Mouse (Mus musculus) spleen, adult 2 months (tissue): ENCODE measurements around the gene LTO1. TPM values are rescaled to one million over a fixed set of nuclear protein-coding genes. Genes with fewer than 3 reads are reported as not detected.

ENCODE experiments used
- DNase-seq, 2 experiments: peaks; one replicate each; pipeline versions ENCODE4 v3.0.0 to v3.0.0-alpha.2; 2012 to 2021; ENCODE audit warnings: low spot score in 2 of 2, low read depth in 1 of 2
- H3K27ac ChIP-seq: fragments of 200-500 bp; 2 replicates; pipeline ENCODE4 v1.5.1; 2012; ENCODE audit warnings: low read length, inconsistent platforms; ENCODE audit not compliant: insufficient read depth
- H3K27me3 ChIP-seq: fragments of 200-500 bp; 2 replicates; pipeline ENCODE4 v1.6.1; 2012; ENCODE audit warnings: mild to moderate bottlenecking, moderate library complexity, low read length, inconsistent platforms; ENCODE audit not compliant: control insufficient read depth, insufficient read depth
- H3K36me3 ChIP-seq: fragments of 200-500 bp; 2 replicates; pipeline ENCODE4 v1.6.1; 2012; ENCODE audit warnings: mild to moderate bottlenecking, low read length, inconsistent platforms; ENCODE audit not compliant: control insufficient read depth, insufficient read depth
- H3K4me1 ChIP-seq: fragments of 200-500 bp; 2 replicates; pipeline ENCODE4 v1.6.1; 2011; ENCODE audit warnings: inconsistent platforms; ENCODE audit not compliant: control insufficient read depth, insufficient read depth, insufficient read length
- H3K4me3 ChIP-seq: fragments of 200-500 bp; 2 replicates; pipeline ENCODE4 v1.5.1; 2011; ENCODE audit warnings: mild to moderate bottlenecking, inconsistent platforms; ENCODE audit not compliant: insufficient read depth, insufficient read length; ENCODE audit errors: extremely low read depth
- CTCF ChIP-seq: fragments of 200-500 bp; IDR thresholded peaks from 2 replicates; pipeline ENCODE4 v1.5.1; 2011; ENCODE audit warnings: mild to moderate bottlenecking, inconsistent platforms; ENCODE audit not compliant: insufficient read depth, insufficient read length, insufficient replicate concordance; ENCODE audit errors: extremely low read depth
- POLR2A ChIP-seq: fragments of 200-500 bp; IDR thresholded peaks from 2 replicates; pipeline ENCODE4 v1.6.1; 2011; ENCODE audit warnings: low read depth, low read length, inconsistent platforms
- WGBS: fragments of 180-500 bp; shearing (Covaris S2); methylation state at CpG from one replicate; pipeline ENCODE4 v1.1.7; 2018; 5-methylcytosine and 5-hydroxymethylcytosine counted together
- polyA plus RNA-seq: library from polyadenylated mRNA; depleted of rRNA; stranded (reverse); fragments of >200 nt; gene quantifications from 2 replicates; pipeline ENCODE4 v1.2.3, GENCODE M21; 2012

Gene LTO1
- polyA plus RNA-seq, 1 experiment: 8.4 TPM

- peaks cover 16% of the 10 kb centered on the region for H3K4me1 ChIP-seq
- H3K27ac ChIP-seq: no peak overlapping the region
- 7% methylated on average over 20 of the region's 20 CpGs for WGBS
Observed at GRCm38 (mm10) chr7:144942744-144943135, 27.8 kb downstream of the LTO1 start.

GRCm38 (mm10) chr7:144943254-144943653 is 28.4 kb downstream of the LTO1 start:
- WGBS: 1% methylated on average over 45 of the region's 45 CpGs
- TF ChIP-seq CTCF (no peak), POLR2A (no peak)
- peak in 1 of 2 experiments; percentile 39 for DNase-seq

More at GRCm38 (mm10) chr7:144942744-144943135, 27.8 kb downstream of the LTO1 start:
- no peak for DNase-seq
- TF ChIP-seq POLR2A: no peak
- peaks cover 17% of the 10 kb centered on the region for H3K27me3 ChIP-seq
- no peaks in the 10 kb centered on the region for H3K36me3 ChIP-seq
- peak overlapping the region; percentile 38; the same call in 1 of the 2 replicates for H3K4me3 ChIP-seq

GRCm38 (mm10) chr7:144958509-144959395 is 43.9 kb downstream of the LTO1 start:
- H3K27me3 ChIP-seq: no peaks in the 10 kb centered on the region
- TF ChIP-seq POLR2A (no peak), CTCF (no peak)
- DNase-seq: no peak
- whole genome bisulfite sequencing: 73% methylated on average over 12 of the region's 12 CpGs
- no peak overlapping the region for H3K4me3 ChIP-seq
- H3K4me1 ChIP-seq: no peaks in the 10 kb centered on the region
- no peaks in the 10 kb centered on the region for H3K36me3 ChIP-seq
- no peak overlapping the region for H3K27ac ChIP-seq

More at GRCm38 (mm10) chr7:144943254-144943653, 28.4 kb downstream of the LTO1 start:
- Histone ChIP-seq H3K27ac (no peak overlapping the region), H3K27me3 (peaks cover 13% of the 10 kb centered on the region), H3K4me3 (peak overlapping the region; percentile 38; the same call in 1 of the 2 replicates), H3K36me3 (no peaks in the 10 kb centered on the region), H3K4me1 (peaks cover 16% of the 10 kb centered on the region)

GRCm38 (mm10) chr7:144963911-144964310 is 49.0 kb downstream of the LTO1 start:
- Histone ChIP-seq H3K27me3 (no peaks in the 10 kb centered on the region), H3K27ac (no peak overlapping the region), H3K4me3 (no peak overlapping the region), H3K36me3 (no peaks in the 10 kb centered on the region), H3K4me1 (no peaks in the 10 kb centered on the region)
- no peak for DNase-seq
- TF ChIP-seq POLR2A: no peak
- no peak for TF ChIP-seq CTCF
- WGBS: 90% methylated on average over 1 of the region's 1 CpGs

- no peak overlapping the region for H3K4me3 ChIP-seq
- TF ChIP-seq POLR2A: no peak
- no peak for TF ChIP-seq CTCF
- 55% methylated on average over 4 of the region's 4 CpGs for WGBS
- no peak overlapping the region for H3K27ac ChIP-seq
- no peaks in the 10 kb centered on the region for H3K4me1 ChIP-seq
- DNase-seq: no peak
- H3K36me3 ChIP-seq: no peaks in the 10 kb centered on the region
- H3K27me3 ChIP-seq: no peaks in the 10 kb centered on the region
Observed at GRCm38 (mm10) chr7:144964316-144964715, 49.4 kb downstream of the LTO1 start.

- WGBS: 83% methylated on average over 5 of the region's 5 CpGs
- no peaks in the 10 kb centered on the region for H3K27me3 ChIP-seq
- no peak overlapping the region for H3K4me3 ChIP-seq
- no peaks in the 10 kb centered on the region for H3K36me3 ChIP-seq
- H3K27ac ChIP-seq: no peak overlapping the region
- no peak for DNase-seq
- no peaks in the 10 kb centered on the region for H3K4me1 ChIP-seq
- TF ChIP-seq POLR2A: no peak
- no peak for TF ChIP-seq CTCF
Observed at GRCm38 (mm10) chr7:144965893-144966292, 51.0 kb downstream of the LTO1 start.
